Mouse (Mus musculus) lung, embryonic 16.5 days (tissue): ENCODE data around the gene Atraid. TPM values are rescaled to one million over a fixed set of nuclear protein-coding genes. Genes with fewer than 3 reads are reported as not detected.
"Not testable (repeated sequence)": the region's sequence is repeated elsewhere in the genome, so short reads cannot be mapped to it uniquely, and the experiment has no call there.

Experiments used
- ATAC-seq: fragments of 200-750 bp; cut with Nextera tagmentation; 2 replicates; pipeline ENCODE4 v1.8.0; 2017; ENCODE audit warnings: low read depth, mild to moderate bottlenecking, moderate library complexity
- H3K27ac ChIP-seq: fragments of 300-500 bp; sonication (generic); 2 replicates; pipeline ENCODE4 v1.5.1; 2014; ENCODE audit warnings: mild to moderate bottlenecking, control low read depth, low read length
- H3K27me3 ChIP-seq: fragments of 300-500 bp; sonication (generic); 2 replicates; pipeline ENCODE4 v1.6.1; 2014; ENCODE audit warnings: low read depth, low read length, mixed read lengths; ENCODE audit not compliant: control insufficient read depth, insufficient read depth
- H3K36me3 ChIP-seq: fragments of 300-500 bp; sonication (generic); 2 replicates; pipeline ENCODE4 v1.6.1; 2014; ENCODE audit warnings: low read length; ENCODE audit not compliant: control insufficient read depth, insufficient read depth
- H3K4me1 ChIP-seq: fragments of 300-500 bp; sonication (generic); replicated peaks from 2 replicates; pipeline ENCODE4 v1.6.1; 2014; ENCODE audit warnings: low read length, mixed read lengths; ENCODE audit not compliant: control insufficient read depth, insufficient read depth
- H3K4me2 ChIP-seq: fragments of 300-500 bp; sonication (generic); 2 replicates; pipeline ENCODE4 v1.6.1; 2014; ENCODE audit warnings: low read depth, low read length, control low read depth
- H3K4me3 ChIP-seq: fragments of 300-500 bp; sonication (generic); 2 replicates; pipeline ENCODE4 v1.5.1; 2014; ENCODE audit warnings: mild to moderate bottlenecking, low read length, control low read depth
- H3K9ac ChIP-seq: fragments of 300-500 bp; sonication (generic); 2 replicates; pipeline ENCODE4 v1.6.1; 2014; ENCODE audit warnings: low read length, control low read depth
- H3K9me3 ChIP-seq: fragments of 300-500 bp; sonication (generic); 2 replicates; pipeline ENCODE4 v1.6.1; 2016; ENCODE audit warnings: low read length; ENCODE audit not compliant: control insufficient read depth
- WGBS: fragments of 180-500 bp; shearing (Covaris S2); extraction: QIAGEN DNeasy Blood & Tissue Kit; methylation state at CpG from one replicate; pipeline ENCODE4 v1.1.7; 2014; 5-methylcytosine and 5-hydroxymethylcytosine counted together
- polyA plus RNA-seq: library from polyadenylated mRNA; unstranded; fragments of >200 nt; fragmentation: Nextera tagmentation; extraction: Ambion mirVana; gene quantifications from 2 replicates; pipeline ENCODE4 v1.2.1, GENCODE M21; 2015

Gene Atraid
- polyA plus RNA-seq, 1 experiment from 2014 or later, result 170 TPM

DNA sequence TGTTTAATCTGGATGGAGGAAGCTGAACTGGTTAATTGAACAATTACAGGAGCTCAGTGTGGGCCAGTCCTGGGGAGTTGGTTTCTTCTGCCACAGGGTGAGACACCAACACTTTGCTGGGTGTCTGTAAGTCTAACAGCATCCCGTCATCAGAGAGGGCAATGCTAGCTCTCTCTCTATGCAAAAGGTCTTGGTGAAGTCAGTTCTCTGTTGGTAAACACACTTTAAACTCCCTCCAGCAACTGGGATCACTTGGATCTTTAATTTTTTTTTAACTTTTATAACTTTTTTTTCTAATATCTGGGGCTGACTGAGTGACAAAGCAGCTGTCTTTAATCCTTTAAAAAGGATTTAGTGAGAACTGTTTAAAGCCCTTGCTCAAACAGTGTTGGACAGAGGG is 25.4 kb upstream of the Atraid start:
- H3K4me1 ChIP-seq, result no peaks in the 10 kb centered on the region
- no peak for ATAC-seq
- no peaks in the 10 kb centered on the region for H3K36me3 ChIP-seq
- 52% methylated on average over 1 of the region's 1 CpGs for WGBS
- no peak overlapping the region for H3K4me2 ChIP-seq
- no peaks in the 10 kb centered on the region for H3K27me3 ChIP-seq
- no peak overlapping the region for H3K4me3 ChIP-seq
- no peak overlapping the region for H3K27ac ChIP-seq
- H3K9ac ChIP-seq, result no peak overlapping the region
- H3K9me3 ChIP-seq, result no peaks in the 10 kb centered on the region

DNA sequence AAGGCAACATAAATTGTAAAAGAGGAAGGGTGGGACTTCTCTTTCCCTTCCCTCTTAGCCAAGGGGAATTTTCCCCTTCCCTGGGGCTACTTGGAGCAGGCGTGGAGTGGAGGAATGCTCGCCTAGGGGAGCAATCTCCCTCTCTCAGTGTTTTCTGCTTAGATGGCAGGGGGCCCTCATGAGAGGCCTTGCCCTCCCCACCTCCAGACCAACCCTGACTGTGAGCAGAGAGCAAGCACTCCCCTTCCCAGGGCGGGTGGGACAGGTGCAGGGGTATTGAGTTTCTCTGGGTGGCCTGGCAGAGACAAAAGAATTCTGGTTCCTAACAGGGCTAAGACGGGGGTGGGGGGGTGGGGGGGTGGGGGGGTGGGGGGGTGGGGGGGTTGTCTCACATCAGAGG is 24.9 kb upstream of the Atraid start:
- Histone ChIP-seq H3K27ac (no peak overlapping the region), H3K4me2 (no peak overlapping the region), H3K4me3 (no peak overlapping the region), H3K4me1 (no peaks in the 10 kb centered on the region), H3K27me3 (no peaks in the 10 kb centered on the region), H3K36me3 (no peaks in the 10 kb centered on the region), H3K9me3 (no peaks in the 10 kb centered on the region), H3K9ac (no peak overlapping the region)
- ATAC-seq, result no peak
- 17% methylated on average over 4 of the region's 4 CpGs for WGBS

DNA sequence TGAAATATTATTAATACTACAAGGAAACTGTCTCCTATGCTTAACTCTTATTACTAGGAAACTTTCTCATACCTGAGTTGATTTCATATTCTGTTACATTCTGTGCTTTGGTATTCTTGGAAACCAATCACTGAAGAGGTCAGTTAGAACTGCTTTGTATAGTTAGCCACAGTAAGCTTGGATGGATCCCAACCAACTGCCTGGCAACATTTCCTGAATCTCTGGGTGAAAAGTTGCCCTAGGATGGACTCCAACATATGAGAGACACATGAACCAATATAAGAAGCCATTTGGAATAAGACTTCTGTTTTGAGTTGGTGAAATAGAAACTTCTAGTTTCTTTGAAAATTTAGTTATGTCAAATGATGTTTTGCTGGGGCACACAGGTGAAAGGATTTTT is 23.5 kb upstream of the Atraid start:
- no peak for ATAC-seq
- H3K27ac ChIP-seq, result no peak overlapping the region

DNA sequence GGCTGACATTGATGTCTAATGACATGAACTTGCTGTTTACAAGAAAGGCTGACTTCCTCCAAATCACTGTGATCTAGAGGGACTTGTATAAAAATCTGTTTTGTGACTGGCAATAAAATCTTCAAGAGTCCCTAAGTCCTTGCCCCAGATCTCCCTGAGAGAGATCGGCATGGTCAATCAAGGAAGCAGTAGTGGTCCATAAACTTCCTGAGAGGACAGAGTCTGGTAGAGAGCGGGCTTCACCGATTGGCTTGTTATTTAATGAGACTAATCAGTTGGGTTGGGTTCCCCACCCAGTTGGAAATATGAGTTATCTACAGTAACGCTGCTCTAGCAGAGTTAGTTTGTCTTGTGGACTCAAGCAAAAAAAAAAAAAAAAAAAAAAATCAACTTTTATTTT is 17.2 kb upstream of the Atraid start:
- Histone ChIP-seq H3K27ac (no peak overlapping the region), H3K9ac (no peak overlapping the region), H3K36me3 (no peaks in the 10 kb centered on the region), H3K4me1 (no peaks in the 10 kb centered on the region), H3K4me2 (no peak overlapping the region), H3K9me3 (no peaks in the 10 kb centered on the region), H3K27me3 (no peaks in the 10 kb centered on the region), H3K4me3 (no peak overlapping the region)
- 83% methylated on average over 4 of the region's 4 CpGs for WGBS
- no peak for ATAC-seq

More for the DNA sequence above, 23.5 kb upstream of the Atraid start:
- H3K4me3 ChIP-seq, result no peak overlapping the region
- no peaks in the 10 kb centered on the region for H3K27me3 ChIP-seq
- H3K36me3 ChIP-seq, result no peaks in the 10 kb centered on the region
- H3K4me1 ChIP-seq, result no peaks in the 10 kb centered on the region
- H3K9me3 ChIP-seq, result no peaks in the 10 kb centered on the region
- no peak overlapping the region for H3K9ac ChIP-seq
- no peak overlapping the region for H3K4me2 ChIP-seq

DNA sequence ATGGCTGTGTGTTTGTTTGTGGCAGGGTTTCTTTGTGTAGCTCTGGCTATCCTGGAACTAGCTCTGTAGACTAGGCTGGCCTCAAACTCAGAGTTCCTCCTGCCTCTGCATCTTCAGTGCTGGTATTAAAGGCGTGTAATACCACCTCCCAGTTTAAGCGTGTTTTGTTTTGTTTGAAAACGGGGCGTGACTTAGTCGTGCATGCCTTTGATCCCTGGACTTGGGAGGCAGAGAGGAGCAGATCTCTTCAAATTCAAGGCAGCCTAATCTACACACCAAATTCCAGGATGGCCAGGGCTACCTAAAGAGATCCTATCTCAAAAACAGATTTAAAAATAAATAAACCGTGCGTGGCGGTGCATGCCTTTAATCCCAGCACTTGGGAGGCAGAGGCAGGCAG is 16.6 kb upstream of the Atraid start:
- H3K4me1 ChIP-seq, result no peaks in the 10 kb centered on the region
- 76% methylated on average over 8 of the region's 8 CpGs for WGBS
- 0 out of 2 replicates have a peak, but pooled peaks cover 2% of the 10 kb centered on the region for H3K36me3 ChIP-seq
- no peak overlapping the region for H3K9ac ChIP-seq
- no peak overlapping the region for H3K4me2 ChIP-seq
- no peaks in the 10 kb centered on the region for H3K9me3 ChIP-seq
- H3K27ac ChIP-seq, result no peak overlapping the region
- H3K27me3 ChIP-seq, result no peaks in the 10 kb centered on the region
- H3K4me3 ChIP-seq, result no peak overlapping the region
- no peak for ATAC-seq

DNA sequence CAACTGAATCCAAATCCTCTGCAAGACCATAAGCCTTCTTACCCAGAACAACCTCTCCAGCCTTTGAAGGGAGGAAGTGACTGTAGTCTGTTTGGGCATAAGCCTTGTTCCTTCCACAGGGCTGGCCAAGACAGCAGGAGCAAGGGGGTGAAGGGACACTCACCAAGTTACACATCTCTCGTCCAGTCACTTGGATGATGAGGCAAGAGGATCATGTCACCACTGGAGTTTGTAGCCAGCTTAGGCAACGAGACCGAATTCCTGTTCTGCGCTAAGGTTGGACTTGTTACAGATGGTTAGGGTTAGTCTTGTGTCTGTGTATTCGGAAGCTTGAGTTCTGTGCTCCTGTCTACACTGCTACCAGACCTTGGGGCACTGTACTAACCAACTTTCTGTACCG is 13.4 kb upstream of the Atraid start:
- no peak overlapping the region for H3K4me2 ChIP-seq
- 89% methylated on average over 6 of the region's 6 CpGs for WGBS

DNA sequence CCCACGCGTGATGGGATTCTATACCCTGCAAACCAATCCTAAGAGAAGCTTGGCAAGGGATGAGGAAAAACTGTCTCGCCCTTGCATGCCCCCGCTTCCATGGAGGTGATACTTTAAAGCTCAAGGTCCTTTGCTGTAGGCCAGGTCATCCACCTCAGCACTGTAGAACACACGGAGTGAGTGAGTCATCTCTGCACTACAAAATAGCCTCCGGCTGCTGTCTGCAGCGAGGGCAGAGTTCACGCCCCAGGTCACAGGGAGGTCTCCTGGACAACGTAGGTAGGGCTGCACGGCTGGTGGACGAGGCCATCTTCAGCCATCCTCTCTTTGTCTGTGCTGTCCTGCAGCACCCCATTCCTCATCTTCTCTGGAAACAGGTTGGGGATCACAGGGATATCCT is 11.6 kb upstream of the Atraid start:
- not testable (repeated sequence) for ATAC-seq, H3K4me3 ChIP-seq, H3K4me2 ChIP-seq, H3K4me1 ChIP-seq, H3K27me3 ChIP-seq, H3K27ac ChIP-seq, H3K9me3 ChIP-seq, H3K9ac ChIP-seq, H3K36me3 ChIP-seq
- WGBS, result 82% methylated on average over 11 of the region's 11 CpGs

More for the DNA sequence above, 13.4 kb upstream of the Atraid start:
- no peaks in the 10 kb centered on the region for H3K27me3 ChIP-seq
- no peaks in the 10 kb centered on the region for H3K9me3 ChIP-seq
- no peak overlapping the region for H3K27ac ChIP-seq
- 0 out of 2 replicates have a peak, but pooled peaks cover 3% of the 10 kb centered on the region for H3K36me3 ChIP-seq
- H3K9ac ChIP-seq, result no peak overlapping the region
- no peaks in the 10 kb centered on the region for H3K4me1 ChIP-seq
- no peak for ATAC-seq
- H3K4me3 ChIP-seq, result no peak overlapping the region

DNA sequence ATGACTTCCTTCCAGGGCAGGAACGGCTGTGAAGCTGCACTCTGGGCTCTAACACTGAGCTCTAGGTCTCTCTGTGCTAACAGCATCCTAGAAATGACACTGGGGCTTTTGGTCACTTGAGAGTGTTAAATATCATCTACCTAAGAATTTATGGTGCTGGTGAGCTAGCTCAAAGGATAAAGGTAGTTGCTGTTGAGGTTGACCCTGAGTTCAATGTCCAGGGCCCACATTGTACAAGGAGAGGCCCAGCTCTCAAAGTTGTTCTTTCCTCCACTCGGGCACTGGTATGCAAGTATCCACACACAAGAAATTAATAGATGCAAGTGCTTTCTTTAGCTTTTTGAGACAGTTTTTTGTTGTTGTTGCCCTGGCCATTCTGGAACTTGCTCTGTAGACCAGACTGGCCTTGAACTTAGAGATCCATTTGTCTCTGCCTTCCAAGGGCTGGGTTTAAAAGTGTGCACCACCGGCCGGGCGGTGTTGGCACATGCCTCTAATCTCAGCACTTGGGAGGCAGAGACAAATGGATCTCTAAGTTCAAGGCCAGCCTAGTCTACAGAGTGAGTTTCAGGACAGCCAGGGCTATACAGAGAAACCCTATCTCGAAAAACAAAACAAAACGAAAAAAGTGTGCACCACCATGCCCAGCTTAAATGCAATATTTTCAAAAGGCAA is 9.8 kb upstream of the Atraid start:
- ATAC-seq, result no peak
- Histone ChIP-seq H3K36me3 (peaks cover 5% of the 10 kb centered on the region), H3K27me3 (no peaks in the 10 kb centered on the region), H3K4me1 (no peaks in the 10 kb centered on the region), H3K4me3 (no peak overlapping the region), H3K9me3 (no peaks in the 10 kb centered on the region), H3K9ac (no peak overlapping the region), H3K4me2 (no peak overlapping the region), H3K27ac (no peak overlapping the region)
- 89% methylated on average over 7 of the region's 7 CpGs for WGBS

DNA sequence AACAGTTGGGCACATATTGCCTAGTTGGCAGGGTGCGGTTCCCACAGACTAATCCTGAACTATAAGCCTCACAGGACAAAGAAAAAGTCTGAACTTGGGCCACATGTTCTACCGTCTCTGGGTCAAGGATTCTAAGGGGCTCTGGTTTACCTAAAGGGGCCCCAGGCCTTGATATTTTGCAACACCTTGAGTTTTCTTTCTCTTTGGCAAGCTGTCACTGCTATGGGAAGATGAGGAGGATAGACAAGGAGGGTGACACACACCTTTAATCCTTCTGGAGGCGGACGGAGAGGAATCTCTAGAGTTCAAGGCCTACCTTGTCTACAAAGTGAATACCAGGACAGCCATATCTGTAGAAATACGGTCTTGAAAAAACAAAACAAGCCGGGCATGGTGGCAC is 1.7 kb upstream of the Atraid start:
- no peak overlapping the region for H3K9ac ChIP-seq
- no peak for ATAC-seq
- no peaks in the 10 kb centered on the region for H3K9me3 ChIP-seq
- peaks cover 9% of the 10 kb centered on the region; the same call in 1 of the 2 replicates for H3K4me1 ChIP-seq
- H3K27me3 ChIP-seq, result no peaks in the 10 kb centered on the region
- H3K36me3 ChIP-seq, result peaks cover 4% of the 10 kb centered on the region
- 89% methylated on average over 6 of the region's 6 CpGs for WGBS
- H3K27ac ChIP-seq, result no peak overlapping the region
- no peak overlapping the region for H3K4me2 ChIP-seq
- no peak overlapping the region for H3K4me3 ChIP-seq

DNA sequence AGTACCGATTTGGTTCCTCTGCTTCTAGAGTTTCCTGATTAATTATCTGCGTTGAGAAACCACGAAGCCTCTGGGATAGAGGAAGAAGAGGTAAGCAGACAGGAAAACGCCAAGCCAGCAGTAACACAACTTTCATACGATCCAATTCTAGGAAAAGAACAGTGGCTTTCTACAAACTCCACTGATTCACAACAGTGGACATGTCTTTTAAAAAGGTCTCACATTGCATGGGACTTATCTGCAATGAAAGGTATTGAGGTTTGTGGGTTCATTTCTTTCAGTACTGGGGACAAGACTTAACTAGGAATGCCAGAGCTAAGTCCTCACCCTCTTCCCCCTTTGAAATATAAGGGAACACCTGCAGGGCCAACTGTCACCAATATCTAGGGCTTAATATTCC is 1.0 kb upstream of the Atraid start:
- Histone ChIP-seq H3K27me3 (no peaks in the 10 kb centered on the region), H3K4me1 (peaks cover 9% of the 10 kb centered on the region; the same call in 1 of the 2 replicates), H3K36me3 (peaks cover 2% of the 10 kb centered on the region; the same call in 1 of the 2 replicates), H3K9me3 (no peaks in the 10 kb centered on the region), H3K9ac (peak overlapping the region; percentile 96), H3K4me3 (peak overlapping the region; percentile 86), H3K27ac (no peak overlapping the region), H3K4me2 (peak overlapping the region; percentile 88)
- ATAC-seq, result no peak
- 68% methylated on average over 5 of the region's 5 CpGs for WGBS
